Mouse (Mus musculus) lung, embryonic 14.5 days (tissue): ENCODE results near the gene Gm11634. TPM values are rescaled to one million over a fixed set of nuclear protein-coding genes. Genes with fewer than 3 reads are reported as not detected.

Source experiments
- ATAC-seq: fragments of 200-750 bp; cut with Nextera tagmentation; 2 replicates; pipeline ENCODE4 v1.8.0; 2017; ENCODE audit warnings: mild to moderate bottlenecking, moderate TSS enrichment, moderate library complexity; ENCODE audit not compliant: insufficient read depth
- DNase-seq: peaks from one replicate; pipeline ENCODE4 v3.0.0-alpha.2; 2015
- H3K27ac ChIP-seq: fragments of 300-500 bp; sonication (generic); 2 replicates; pipeline ENCODE4 v1.5.1; 2014; ENCODE audit warnings: low read depth, mild to moderate bottlenecking, moderate library complexity
- H3K27me3 ChIP-seq: fragments of 300-500 bp; sonication (generic); 2 replicates; pipeline ENCODE4 v1.6.1; 2014; ENCODE audit warnings: low read length, control low read depth; ENCODE audit not compliant: insufficient read depth
- H3K36me3 ChIP-seq: fragments of 300-500 bp; sonication (generic); 2 replicates; pipeline ENCODE4 v1.6.1; 2014; ENCODE audit warnings: control low read depth; ENCODE audit not compliant: insufficient read depth
- H3K4me1 ChIP-seq: fragments of 300-500 bp; sonication (generic); 2 replicates; pipeline ENCODE4 v1.6.1; 2014; ENCODE audit warnings: antibody characterized with exemption, control low read depth; ENCODE audit not compliant: insufficient read depth
- H3K4me2 ChIP-seq: fragments of 300-500 bp; sonication (generic); 2 replicates; pipeline ENCODE4 v1.6.1; 2014; ENCODE audit warnings: mild to moderate bottlenecking
- H3K4me3 ChIP-seq: fragments of 300-500 bp; sonication (generic); 2 replicates; pipeline ENCODE4 v1.5.1; 2014; ENCODE audit warnings: low read depth, low read length
- H3K9ac ChIP-seq: fragments of 300-500 bp; sonication (generic); 2 replicates; pipeline ENCODE4 v1.6.1; 2014
- H3K9me3 ChIP-seq: fragments of 300-500 bp; sonication (generic); 2 replicates; pipeline ENCODE4 v1.6.1; 2016; ENCODE audit warnings: low read depth, low read length, control low read depth
- CTCF ChIP-seq: IDR thresholded peaks from 2 replicates; pipeline ENCODE4 v1.5.1; 2016; ENCODE audit warnings: antibody characterized with exemption, low read depth
- WGBS: fragments of 180-500 bp; shearing (Covaris S2); extraction: QIAGEN DNeasy Blood & Tissue Kit; methylation state at CpG from one replicate; pipeline ENCODE4 v1.1.7; 2014; 5-methylcytosine and 5-hydroxymethylcytosine counted together
- polyA plus RNA-seq: library from polyadenylated mRNA; unstranded; fragments of >200 nt; fragmentation: Nextera tagmentation; extraction: Ambion mirVana; gene quantifications from 2 replicates; pipeline ENCODE4 v1.2.1, GENCODE M21; 2014

The Gm11634 gene
- polyA plus RNA-seq, 1 experiment from 2014 or later = not detected

DNA sequence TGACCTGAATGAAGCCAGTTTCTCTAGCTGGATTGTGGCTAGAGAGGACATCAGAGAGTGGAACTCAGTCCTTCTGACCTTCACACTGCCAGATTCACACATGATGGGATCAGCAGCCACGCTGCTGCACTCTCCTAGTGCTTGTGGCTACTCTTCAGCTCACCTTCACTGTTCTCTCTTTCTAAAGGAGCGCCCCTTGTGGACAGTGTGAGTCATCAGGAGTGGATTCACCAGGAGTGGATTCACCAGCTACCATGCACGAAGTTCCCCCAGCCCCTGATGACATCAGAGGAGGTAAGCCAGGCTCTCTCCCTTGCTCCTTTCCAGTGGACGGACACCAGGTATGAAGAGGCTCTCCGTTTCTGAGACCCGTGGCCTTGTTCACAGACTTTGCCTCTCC is 22.9 kb downstream of the Gm11634 start:
- no peak for ATAC-seq
- Histone ChIP-seq H3K4me1 (no peaks in the 10 kb centered on the region), H3K27me3 (no peaks in the 10 kb centered on the region), H3K9ac (no peak overlapping the region), H3K4me3 (no peak overlapping the region), H3K36me3 (peaks cover 84% of the 10 kb centered on the region), H3K9me3 (no peaks in the 10 kb centered on the region), H3K4me2 (no peak overlapping the region), H3K27ac (no peak overlapping the region)
- TF ChIP-seq CTCF = peak; percentile 37; the same call in 1 of the 2 replicates
- no peak for DNase-seq
- 75% methylated on average over 6 of the region's 6 CpGs for WGBS

DNA sequence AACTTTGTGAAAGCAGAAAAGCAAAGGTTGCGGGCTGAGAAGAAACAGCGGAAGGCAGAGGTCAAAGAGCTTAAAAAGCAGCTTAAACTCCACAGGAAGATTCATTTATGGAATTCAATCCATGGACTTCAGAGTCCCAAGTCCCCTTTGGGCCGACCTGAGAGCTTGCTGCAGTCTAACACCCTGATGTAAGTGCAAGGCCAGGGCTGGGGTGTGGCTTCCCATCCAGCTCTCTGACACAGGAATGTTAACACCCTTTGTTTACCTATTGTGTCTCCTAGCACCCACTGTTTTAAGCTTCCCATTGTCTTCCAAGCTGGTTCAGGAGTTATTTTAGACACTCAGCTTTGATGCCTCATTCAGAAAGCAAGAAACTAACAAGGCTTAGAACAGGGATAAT is 30.6 kb downstream of the Gm11634 start:
- Histone ChIP-seq H3K9me3 (no peaks in the 10 kb centered on the region), H3K4me2 (no peak overlapping the region), H3K4me3 (no peak overlapping the region), H3K4me1 (no peaks in the 10 kb centered on the region), H3K27ac (no peak overlapping the region), H3K27me3 (no peaks in the 10 kb centered on the region), H3K36me3 (peaks cover 95% of the 10 kb centered on the region), H3K9ac (no peak overlapping the region)
- TF ChIP-seq CTCF = no peak
- WGBS = 79% methylated on average over 3 of the region's 3 CpGs
- DNase-seq (no peak), ATAC-seq (no peak)

DNA sequence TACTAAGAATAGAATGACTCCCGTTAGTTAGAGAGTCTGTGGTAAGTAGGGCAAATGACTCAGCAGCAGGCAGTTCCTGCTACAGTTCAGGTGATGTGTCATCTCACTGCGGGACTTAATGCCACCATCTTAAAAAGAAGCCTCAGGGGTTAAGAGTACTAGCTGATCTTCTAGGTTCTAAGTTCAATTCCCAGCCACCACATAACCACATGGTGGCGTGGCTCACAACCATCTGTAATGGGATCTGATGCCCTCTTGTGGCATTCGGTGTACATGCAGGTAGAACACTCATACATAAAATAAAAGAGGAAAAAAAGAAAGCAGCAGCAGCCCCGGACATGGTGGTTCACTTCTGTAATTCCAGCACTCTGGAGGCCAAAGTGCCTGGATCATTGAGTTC is 36.7 kb downstream of the Gm11634 start:
- DNase-seq = peak; percentile 79
- Histone ChIP-seq H3K27me3 (no peaks in the 10 kb centered on the region), H3K4me2 (no peak overlapping the region), H3K9ac (no peak overlapping the region), H3K36me3 (peaks cover 81% of the 10 kb centered on the region), H3K27ac (no peak overlapping the region), H3K4me3 (no peak overlapping the region), H3K4me1 (no peaks in the 10 kb centered on the region), H3K9me3 (no peaks in the 10 kb centered on the region)
- ATAC-seq = no peak
- 39% methylated on average over 5 of the region's 5 CpGs for WGBS
- peak; percentile 82 for TF ChIP-seq CTCF

DNA sequence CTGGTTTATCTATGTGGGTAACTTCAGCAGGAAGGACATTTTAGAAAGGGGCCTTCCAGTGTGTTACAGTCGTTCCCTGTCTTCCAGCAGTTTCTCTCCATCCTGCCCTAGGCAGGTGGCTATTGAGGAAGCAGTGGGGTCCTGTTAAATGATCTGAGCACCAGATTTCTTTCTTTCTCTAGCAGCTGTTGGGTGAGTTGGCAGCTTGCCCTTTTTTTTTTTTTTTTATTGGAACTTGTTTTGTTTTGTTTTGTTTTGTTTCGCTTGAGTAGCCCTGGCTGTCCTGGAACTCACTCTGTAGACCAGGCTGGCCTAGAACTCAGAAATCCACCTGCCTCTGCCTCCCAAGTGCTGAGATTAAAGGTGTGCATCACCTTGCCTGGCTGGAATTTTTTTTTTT is 42.1 kb downstream of the Gm11634 start:
- no peak overlapping the region for H3K27ac ChIP-seq
- no peak for ATAC-seq
- H3K4me1 ChIP-seq = 0 out of 2 replicates have a peak, but pooled peaks cover 4% of the 10 kb centered on the region
- H3K9ac ChIP-seq = no peak overlapping the region
- H3K4me2 ChIP-seq = no peak overlapping the region
- DNase-seq = peak; percentile 46
- 65% methylated on average over 2 of the region's 2 CpGs for WGBS
- H3K36me3 ChIP-seq = peaks cover 63% of the 10 kb centered on the region
- no peak for TF ChIP-seq CTCF
- no peaks in the 10 kb centered on the region for H3K9me3 ChIP-seq
- H3K27me3 ChIP-seq = no peaks in the 10 kb centered on the region
- H3K4me3 ChIP-seq = no peak overlapping the region

DNA sequence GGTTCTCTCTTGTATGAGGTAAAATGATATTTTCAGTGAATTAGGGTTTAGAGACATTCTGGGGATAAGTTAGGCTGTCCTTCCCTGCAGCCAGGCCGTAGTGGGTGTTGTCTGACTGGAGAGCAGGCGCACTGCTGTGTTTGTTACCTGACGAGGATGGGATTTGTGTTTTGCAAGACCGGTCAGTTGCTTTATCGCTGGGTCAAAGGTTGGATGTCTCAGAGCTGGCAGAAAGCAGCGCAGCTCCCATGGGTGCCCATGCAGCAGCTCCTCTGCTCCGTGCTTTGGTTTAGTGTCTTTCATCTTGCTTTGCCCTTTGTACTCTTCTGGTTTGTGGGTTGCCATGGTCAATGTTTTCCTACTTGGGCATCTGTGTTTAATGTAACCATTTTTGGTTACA is 42.5 kb downstream of the Gm11634 start:
- Histone ChIP-seq H3K4me2 (no peak overlapping the region), H3K4me1 (0 out of 2 replicates have a peak, but pooled peaks cover 4% of the 10 kb centered on the region), H3K9me3 (no peaks in the 10 kb centered on the region), H3K9ac (no peak overlapping the region), H3K4me3 (no peak overlapping the region), H3K27me3 (no peaks in the 10 kb centered on the region), H3K27ac (no peak overlapping the region), H3K36me3 (peaks cover 61% of the 10 kb centered on the region)
- no peak for TF ChIP-seq CTCF
- ATAC-seq (no peak), DNase-seq (no peak)
- 96% methylated on average over 7 of the region's 7 CpGs for WGBS

DNA sequence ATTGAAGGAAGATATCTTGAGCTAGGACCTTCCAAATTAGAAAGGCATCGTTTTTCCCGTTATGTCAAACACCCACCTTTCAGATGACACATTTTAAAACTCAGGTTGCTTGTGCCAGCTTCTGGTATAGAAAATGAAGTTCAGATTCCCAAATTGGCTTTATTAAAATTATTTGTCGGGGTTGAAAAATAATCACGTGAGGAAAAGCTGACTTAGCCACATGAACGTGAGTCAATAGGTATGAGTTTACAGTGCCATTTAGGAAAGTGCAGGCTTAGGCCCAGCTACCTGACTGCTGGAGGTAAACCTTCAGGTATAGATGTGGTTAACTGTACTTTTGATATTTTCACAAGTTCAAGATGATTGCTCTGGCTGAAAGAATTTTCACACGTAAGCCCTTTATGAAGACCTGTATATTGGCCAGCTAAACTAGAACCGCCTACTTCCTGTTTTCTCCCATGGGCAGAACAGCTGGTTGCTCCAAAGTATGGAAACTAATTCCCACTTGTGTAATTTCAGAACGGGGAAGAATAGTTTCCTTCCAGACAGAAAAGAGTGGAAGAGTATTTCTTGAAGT is 45.6 kb downstream of the Gm11634 start:
- Histone ChIP-seq H3K36me3 (peaks cover 33% of the 10 kb centered on the region), H3K4me1 (0 out of 2 replicates have a peak, but pooled peaks cover 4% of the 10 kb centered on the region), H3K4me3 (peak overlapping the region; percentile 70), H3K9me3 (no peaks in the 10 kb centered on the region), H3K27me3 (no peaks in the 10 kb centered on the region), H3K4me2 (peak overlapping the region; percentile 66), H3K9ac (peak overlapping the region; percentile 78), H3K27ac (peak overlapping the region; percentile 85)
- 14% methylated on average over 8 of the region's 8 CpGs for WGBS
- ATAC-seq (no peak), DNase-seq (peak; percentile 52)
- TF ChIP-seq CTCF = no peak

DNA sequence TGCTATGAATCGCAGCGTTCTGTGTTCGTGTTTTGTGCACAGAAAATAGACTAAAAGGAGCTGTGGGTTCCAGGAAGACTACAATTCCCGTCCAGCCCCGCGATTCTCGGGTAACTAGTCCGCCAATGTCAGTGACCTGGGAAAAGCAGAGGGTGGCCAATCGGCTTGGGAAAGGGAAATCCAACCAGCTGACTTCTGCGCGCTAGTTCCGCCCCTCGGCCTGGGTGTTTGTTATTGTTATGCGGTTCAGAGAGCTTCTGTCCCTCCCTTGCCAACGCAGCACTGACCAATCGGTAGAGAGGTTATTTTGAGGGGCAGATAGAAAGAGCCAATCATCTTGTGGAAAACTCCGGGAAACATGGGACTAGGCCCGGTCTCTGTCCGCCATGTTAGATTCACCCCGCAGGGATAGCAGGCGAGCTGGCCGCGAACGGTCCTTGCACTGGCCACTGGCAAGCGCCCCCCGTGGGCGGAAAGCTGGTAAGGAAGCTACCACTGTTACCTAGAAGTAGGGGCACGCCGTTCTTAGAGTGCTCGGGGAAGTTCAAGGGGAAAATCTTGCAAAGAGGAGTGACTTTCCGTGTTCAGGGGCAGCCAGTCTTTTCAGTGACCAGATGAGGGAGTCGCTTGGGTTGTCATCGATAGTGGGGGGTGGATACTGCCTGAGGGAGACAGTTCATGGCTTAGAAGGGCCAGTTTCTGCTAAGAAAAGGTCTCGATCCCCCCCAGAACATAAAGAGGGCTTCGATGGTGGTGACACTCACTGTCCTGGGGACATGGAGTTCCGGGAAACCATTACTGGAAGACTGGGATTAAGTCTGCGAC is 46.4 kb downstream of the Gm11634 start:
- TF ChIP-seq CTCF = peak; percentile 50
- Histone ChIP-seq H3K36me3 (peaks cover 31% of the 10 kb centered on the region), H3K27ac (peak overlapping the region; percentile 91), H3K4me3 (peak overlapping the region; percentile 70), H3K4me2 (peak overlapping the region; percentile 66), H3K4me1 (0 out of 2 replicates have a peak, but pooled peaks cover 4% of the 10 kb centered on the region), H3K27me3 (no peaks in the 10 kb centered on the region), H3K9me3 (no peaks in the 10 kb centered on the region), H3K9ac (peak overlapping the region; percentile 78)
- ATAC-seq = peak; percentile 99
- peak; percentile 98 for DNase-seq
- WGBS = under 1% methylated on average over 37 of the region's 37 CpGs
